Mouse (Mus musculus) heart, adult 9 months (tissue): ENCODE results near the gene Efna5.

Source experiments
- DNase-seq, 2 experiments: peaks; one replicate each; pipeline ENCODE4 v3.0.0; 2022; ENCODE audit warnings: low spot score in 2 of 2

Gene Efna5

DNA sequence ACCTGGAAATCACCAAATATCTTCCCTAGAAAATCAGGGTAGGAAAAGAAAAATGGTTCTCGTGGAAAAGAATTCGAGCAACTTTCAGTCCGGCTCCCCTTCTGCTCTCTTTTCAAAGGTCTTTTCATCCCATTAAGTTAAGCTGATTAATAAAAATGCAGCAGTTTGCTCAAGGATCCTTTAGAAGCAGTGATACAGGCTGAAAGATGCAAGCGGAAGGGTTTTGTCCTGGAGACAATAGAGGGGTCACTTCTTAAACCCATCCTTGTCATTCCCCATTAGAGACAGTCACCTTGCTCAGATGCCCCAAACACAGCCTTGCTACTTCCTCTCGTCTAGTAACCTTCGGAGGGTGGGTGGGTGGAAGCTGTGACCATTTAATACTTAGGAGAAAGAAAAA is 27.4 kb downstream of the Efna5 start:
- DNase-seq = no peak

DNA sequence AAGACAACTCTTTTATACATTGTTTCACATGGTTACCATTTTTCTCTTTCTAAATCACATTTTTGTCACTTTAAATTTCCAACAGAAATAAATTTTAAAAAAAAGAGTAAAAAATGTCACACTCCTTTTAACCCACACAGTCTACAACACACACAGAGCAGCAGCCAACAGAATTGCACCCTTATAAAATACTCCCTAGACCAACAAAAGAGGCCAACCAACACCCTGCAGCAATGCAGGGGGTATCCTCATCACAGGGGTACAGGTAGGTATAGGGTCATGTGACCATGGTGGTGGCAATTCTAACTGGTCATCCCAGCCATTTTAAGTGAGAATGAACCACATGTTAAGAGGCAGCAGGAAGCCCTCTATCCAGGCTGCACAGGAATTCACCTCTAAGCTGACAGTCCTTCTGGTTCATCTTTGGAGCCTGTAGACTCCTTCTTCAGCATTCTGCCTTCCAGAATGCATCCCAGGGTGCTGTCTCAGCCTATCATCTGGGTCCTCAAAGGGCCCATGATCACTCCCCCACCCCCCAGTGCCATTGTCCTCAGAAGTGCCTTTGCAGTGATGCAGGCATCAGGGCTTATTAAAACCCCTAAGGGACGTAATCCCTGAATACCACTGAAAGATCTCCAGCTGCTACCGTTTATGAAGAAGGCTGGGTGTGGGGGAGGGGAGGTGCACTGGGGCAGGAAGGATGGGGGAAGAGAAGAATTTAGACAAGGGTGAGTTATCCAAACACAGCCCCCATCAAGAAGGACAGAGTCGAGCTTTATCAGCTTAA is 28.1 kb downstream of the Efna5 start:
- no peak for DNase-seq

- DNase-seq = no peak
Measured at GRCm38 (mm10) chr17:62851268-62851667, 29.8 kb downstream of the Efna5 start.

DNA sequence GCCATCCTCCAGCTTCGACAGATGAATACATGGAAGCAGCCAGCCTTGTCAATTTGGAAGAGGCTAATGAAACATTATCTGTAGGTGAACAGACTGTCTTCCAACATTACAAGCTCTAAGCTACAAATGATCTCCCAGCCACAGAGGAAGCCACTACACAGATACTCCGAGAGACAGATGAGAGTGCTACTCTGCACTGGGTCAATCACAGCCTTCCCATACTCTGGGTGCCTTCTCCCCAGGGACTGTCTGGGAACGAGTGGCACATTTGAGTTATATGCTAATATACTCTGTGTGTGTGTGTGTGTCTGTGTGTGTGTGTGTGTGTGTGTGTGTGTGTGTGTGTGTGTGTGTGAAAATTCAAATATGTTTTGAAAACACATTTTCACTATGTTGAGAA is 30.5 kb downstream of the Efna5 start:
- no peak for DNase-seq

GRCm38 (mm10) chr17:62849676-62850075 is 31.4 kb downstream of the Efna5 start:
- DNase-seq = peak in 1 of 2 experiments; percentile 15

GRCm38 (mm10) chr17:62845656-62846055 is 35.5 kb downstream of the Efna5 start:
- DNase-seq = no peak

GRCm38 (mm10) chr17:62844329-62844728 is 36.8 kb downstream of the Efna5 start:
- DNase-seq = no peak

DNA sequence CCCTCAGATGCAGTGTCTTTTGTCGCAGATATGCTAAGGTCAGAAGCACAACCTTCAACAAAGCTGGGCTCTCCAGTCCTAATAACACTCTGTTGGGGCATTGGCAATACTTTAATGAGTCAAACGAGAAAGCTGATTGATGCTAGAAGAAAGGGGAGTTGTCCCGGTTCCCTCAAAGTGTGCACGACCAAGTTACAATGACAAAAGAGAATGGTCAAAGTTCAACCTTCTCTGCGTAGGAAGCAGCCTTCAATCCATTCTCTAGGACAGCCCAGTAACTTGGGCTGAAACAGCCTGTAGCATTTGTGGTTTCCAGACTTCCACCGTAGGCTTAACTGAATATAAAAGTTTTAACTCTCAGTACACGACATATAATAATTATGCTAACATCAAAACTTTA is 43.8 kb downstream of the Efna5 start:
- DNase-seq = no peak

- no peak for DNase-seq
Measured at GRCm38 (mm10) chr17:62836598-62837106, 44.5 kb downstream of the Efna5 start.

DNA sequence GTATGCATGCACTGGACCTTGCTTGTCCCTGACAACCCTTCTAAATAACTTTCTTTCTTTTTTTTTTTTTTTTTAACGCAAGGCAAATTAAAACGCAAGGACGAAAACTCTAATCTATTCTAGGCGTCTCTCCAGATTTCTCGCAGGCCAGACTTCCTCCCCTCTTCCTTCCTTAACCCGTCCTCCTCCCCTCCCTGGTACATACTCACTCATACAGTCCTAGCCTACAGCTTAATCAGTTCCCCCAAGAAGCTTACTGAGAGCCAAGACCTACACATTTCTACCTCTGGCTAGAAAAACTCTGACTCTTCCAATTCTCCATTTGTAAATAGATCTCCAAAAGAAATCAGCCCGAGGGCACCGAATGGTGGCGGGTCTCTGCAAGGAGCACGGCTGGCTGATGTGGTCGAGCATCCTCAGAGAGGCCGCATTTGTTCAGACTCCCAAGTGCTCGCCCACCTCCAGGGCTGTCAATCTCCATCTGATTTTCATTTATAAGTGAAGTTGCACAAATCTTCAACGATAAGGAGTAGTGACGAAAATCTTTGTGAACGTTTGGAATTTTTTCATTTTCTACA is 48.5 kb downstream of the Efna5 start:
- no peak for DNase-seq

- DNase-seq = no peak
Measured at GRCm38 (mm10) chr17:62827549-62827948, 53.6 kb downstream of the Efna5 start.

DNA sequence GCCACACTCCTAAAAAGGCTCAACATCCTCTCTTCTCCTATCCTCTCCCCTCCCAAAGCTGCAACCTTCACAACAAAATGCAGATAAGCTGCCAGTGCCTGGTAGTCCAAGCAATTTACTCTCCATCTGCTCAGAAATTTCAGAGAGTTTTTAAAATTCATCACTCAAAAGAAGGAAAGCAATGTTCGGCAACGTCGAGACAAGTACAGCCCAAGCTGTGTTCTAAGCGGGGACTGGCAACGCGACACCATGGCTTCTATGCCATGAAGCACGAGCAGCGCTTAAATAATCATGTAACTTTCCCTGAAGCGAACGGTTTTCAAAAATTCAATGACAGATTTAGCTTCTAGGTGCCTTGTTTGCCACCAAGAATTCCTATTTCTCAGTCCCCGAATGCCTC is 59.9 kb downstream of the Efna5 start:
- DNase-seq = no peak

- no peak for DNase-seq
Measured at GRCm38 (mm10) chr17:62819931-62820330, 61.2 kb downstream of the Efna5 start.

- no peak for DNase-seq
Measured at GRCm38 (mm10) chr17:62818821-62819220, 62.3 kb downstream of the Efna5 start.

DNA sequence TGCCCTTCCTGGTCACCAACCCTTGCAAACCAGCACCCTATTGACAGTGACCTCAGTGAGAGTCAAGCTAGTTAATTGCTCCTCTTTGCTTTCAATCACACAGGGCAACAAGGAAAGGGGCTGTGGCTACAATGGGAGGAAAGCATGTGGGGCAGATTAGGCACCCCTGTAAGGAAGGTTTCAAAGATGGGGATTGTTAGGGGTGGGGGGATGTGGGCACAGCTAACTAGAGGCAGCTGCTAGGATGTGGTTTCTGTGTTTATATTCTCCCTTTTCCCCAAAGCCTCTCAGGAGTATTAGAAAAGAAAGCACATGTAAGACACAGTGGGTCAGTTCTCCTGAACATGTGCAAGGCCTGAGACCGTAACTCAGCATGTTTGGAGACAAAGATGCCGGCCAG is 62.8 kb downstream of the Efna5 start:
- DNase-seq = no peak

DNA sequence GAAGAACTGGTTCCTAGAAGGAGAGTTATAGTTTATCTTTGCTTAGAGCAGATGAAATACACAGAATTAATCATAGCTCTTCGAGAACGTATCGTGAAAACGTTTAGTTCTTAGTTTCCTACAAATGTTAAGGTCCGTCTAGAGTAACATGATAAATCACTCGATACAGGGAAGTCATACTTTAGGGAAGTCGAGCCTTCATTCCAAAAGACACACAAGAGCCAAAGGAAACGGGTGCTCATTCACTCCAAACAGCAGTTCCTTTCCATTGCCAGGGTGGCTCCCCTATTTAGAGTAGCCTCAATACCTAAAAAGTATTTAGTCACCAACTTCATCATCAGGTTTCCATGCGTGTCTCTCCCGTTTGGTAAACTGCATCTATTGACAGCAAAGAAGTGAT is 64.2 kb downstream of the Efna5 start:
- DNase-seq = no peak

DNA sequence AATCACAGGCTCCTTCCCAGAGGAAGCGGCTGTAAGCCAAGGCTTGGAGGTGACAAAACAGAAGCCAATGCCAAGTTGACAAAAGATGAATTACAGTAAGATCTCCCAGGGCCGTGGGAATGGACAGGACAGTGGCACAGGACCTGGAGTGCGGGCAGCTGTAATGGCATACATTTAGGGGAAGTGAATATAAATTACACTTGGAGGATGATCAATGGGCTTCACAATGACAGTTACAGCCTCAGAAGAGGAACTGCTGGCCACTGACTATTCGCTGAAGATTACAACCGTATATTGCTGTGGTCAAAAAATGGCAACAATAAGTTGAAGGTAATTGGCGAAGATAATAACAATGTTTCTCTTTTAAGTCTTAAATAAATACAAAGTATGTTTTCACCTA is 67.7 kb downstream of the Efna5 start:
- no peak for DNase-seq

GRCm38 (mm10) chr17:62807891-62808290 is 73.2 kb downstream of the Efna5 start:
- no peak for DNase-seq

- DNase-seq = peak in 1 of 2 experiments; percentile 7
Measured at GRCm38 (mm10) chr17:62806646-62807045, 74.5 kb downstream of the Efna5 start.

DNA sequence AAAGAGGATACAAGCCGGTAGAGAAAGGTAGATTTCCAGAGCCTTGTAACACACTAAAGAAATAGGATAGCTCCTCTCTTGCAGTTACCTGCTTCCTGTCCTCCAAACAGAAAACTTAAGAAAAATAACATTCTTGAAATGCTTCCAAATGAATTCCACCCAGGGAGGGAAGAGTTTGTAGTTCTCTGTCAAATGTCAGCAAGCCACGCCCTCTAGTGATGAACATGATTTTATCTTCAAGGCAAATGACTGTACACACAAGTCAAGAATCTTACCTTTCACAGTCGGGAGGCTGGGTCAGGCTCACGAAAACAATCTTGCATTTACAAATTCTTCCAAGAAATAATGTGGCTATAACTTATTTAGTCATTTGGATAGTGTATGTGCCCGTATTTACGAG is 78.4 kb downstream of the Efna5 start:
- DNase-seq = no peak

GRCm38 (mm10) chr17:62797272-62797671 is 83.8 kb downstream of the Efna5 start:
- no peak for DNase-seq

GRCm38 (mm10) chr17:62789291-62790290 is 91.5 kb downstream of the Efna5 start:
- DNase-seq = no peak
